Mouse (Mus musculus): ENCODE measurements around the gene Eif2b4. TPM values are rescaled to one million over a fixed set of nuclear protein-coding genes. Genes with fewer than 3 reads are reported as not detected.
"Not testable (repeated sequence)": the region's sequence is repeated elsewhere in the genome, so short reads cannot be mapped to it uniquely, and the experiment has no call there.

The Eif2b4 gene
- polyA plus RNA-seq, 1 experiment from 2014 or later, result 80.3 TPM

DNA sequence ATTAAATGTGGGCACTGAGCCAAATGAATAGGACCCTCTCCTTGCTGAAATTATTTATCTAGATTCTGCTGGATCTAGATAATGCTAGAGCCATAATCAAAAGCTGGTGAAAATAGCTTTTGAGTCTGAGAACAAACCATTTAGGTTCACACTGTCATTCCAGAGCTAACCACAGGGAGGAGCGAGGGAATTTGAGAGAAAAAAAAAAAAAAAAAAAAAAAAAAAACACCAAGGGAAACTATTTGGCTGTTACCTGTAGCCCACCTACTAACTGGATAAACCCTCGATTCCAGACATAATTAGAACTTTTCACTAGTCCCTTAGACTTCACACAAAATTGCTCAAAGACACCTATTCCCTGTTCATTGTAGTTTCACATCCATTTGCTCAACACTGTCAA is 25.8 kb upstream of the Eif2b4 start:
- H3K27me3 ChIP-seq (replicated peaks), result no peaks in the 10 kb centered on the region
- peak overlapping the region; percentile 84 for H3K4me2 ChIP-seq (replicated peaks)
- H3K36me3 ChIP-seq, result no peaks in the 10 kb centered on the region
- peak overlapping the region; percentile 18; the same call in 1 of the 2 replicates for H3K4me3 ChIP-seq
- H3K27ac ChIP-seq, result no peak overlapping the region
- H3K9me3 ChIP-seq, result no peaks in the 10 kb centered on the region
- peaks cover 6% of the 10 kb centered on the region for H3K4me1 ChIP-seq
- 3% methylated on average over 2 of the region's 2 CpGs for WGBS
- no peak overlapping the region for H3K9ac ChIP-seq
- ATAC-seq (ENCODE audit: low FRiP score, low read depth), result no peak

DNA sequence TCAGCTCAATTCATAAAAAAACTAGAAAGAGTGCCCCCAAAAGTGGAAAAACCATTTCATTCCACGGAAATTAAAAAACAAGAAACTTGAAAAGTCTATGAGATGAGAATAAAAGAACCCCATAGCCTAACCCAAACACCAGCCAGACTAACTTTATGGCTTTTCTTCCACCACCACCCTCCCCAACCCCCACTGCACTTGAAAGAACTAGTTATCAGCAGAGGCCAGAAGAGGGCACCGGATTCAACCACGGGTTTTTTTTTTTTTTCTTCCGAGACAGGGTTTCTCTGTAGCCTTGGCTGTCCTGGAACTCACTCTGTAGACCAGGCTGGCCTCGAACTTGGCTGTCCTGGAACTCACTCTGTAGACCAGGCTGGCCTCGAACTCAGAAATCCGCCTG is 25.1 kb upstream of the Eif2b4 start:
- no peak overlapping the region for H3K4me2 ChIP-seq (replicated peaks)

DNA sequence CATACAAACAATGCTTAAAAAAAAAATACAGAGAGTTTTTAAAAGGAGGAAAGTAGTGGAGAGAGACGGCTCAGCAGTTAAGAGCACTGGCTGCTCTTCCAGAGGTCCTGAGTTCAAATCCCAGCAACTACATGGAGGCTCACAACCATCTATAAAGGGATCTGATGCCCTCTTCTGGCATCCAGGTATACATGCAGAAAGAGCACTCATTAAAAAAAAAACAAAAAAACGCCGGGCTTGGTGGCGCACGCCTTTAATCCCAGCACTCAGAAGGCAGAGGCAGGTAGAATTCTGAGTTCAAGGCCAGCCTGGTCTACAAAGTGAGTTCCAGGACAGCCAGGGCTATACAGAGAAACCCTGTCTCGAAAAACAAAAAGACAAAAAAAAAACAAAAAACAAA is 23.3 kb upstream of the Eif2b4 start:
- not testable (repeated sequence) for H3K4me1 ChIP-seq; H3K27me3 ChIP-seq (replicated peaks); ATAC-seq (ENCODE audit: low FRiP score, low read depth); H3K4me2 ChIP-seq (replicated peaks); H3K9me3 ChIP-seq; H3K36me3 ChIP-seq; H3K9ac ChIP-seq; H3K27ac ChIP-seq; H3K4me3 ChIP-seq
- WGBS, result 95% methylated on average over 6 of the region's 6 CpGs

More for the DNA sequence above, 25.1 kb upstream of the Eif2b4 start:
- Histone ChIP-seq H3K36me3 (no peaks in the 10 kb centered on the region), H3K9me3 (no peaks in the 10 kb centered on the region), H3K4me1 (peaks cover 6% of the 10 kb centered on the region), H3K9ac (no peak overlapping the region), H3K27me3 (replicated peaks) (no peaks in the 10 kb centered on the region), H3K27ac (no peak overlapping the region), H3K4me3 (no peak overlapping the region)
- WGBS, result 63% methylated on average over 7 of the region's 7 CpGs
- ATAC-seq (ENCODE audit: low FRiP score, low read depth), result no peak

DNA sequence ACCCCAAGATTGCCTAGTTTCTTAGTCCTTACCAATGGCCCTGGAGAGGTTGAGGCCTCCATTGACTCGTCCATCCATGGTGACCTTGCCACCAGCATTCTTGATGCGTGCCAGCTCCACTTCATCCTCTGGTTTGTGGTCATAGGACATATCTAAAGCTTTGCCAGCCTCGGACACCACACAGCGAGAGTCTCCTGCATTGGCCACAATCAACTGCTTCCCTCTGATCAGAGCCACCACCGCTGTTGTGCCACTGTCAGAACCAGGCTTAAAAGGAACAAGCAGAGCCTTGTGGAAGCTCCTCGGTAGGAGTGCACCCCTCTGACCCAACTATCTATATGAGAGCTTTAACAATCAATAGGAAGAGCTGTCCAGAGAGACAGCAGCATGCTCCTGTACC is 11.2 kb upstream of the Eif2b4 start:
- no peak for ATAC-seq (ENCODE audit: low FRiP score, low read depth)
- no peak overlapping the region for H3K27ac ChIP-seq
- no peaks in the 10 kb centered on the region for H3K27me3 ChIP-seq (replicated peaks)
- H3K4me2 ChIP-seq (replicated peaks), result no peak overlapping the region
- H3K9me3 ChIP-seq, result peaks cover 5% of the 10 kb centered on the region
- peaks cover 68% of the 10 kb centered on the region for H3K36me3 ChIP-seq
- H3K4me3 ChIP-seq, result no peak overlapping the region; the same call in 1 of the 2 replicates
- no peak overlapping the region for H3K9ac ChIP-seq
- 95% methylated on average over 6 of the region's 6 CpGs for WGBS
- H3K4me1 ChIP-seq, result peaks cover 23% of the 10 kb centered on the region

DNA sequence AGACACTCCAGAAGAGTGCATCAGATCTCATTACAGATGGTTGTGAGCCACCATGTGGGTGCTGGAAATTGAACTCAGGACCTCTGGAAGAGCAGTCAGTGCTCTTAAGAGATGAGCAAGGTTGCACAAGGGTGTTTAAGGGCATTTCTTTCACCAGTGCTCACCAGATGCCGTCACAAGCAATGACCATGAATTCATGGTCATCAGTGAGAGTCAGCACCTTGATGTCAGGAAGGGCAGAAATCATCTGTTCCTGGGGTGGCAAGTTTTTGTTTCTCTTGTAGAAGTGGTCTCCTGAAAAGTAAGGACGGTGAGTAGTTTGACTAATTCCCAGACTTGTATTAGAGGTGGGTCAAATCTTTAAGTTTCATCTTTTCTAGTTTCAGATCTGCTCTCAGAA is 10.6 kb upstream of the Eif2b4 start:
- Histone ChIP-seq H3K4me3 (no peak overlapping the region), H3K4me1 (peaks cover 23% of the 10 kb centered on the region), H3K4me2 (replicated peaks) (no peak overlapping the region), H3K9me3 (peaks cover 5% of the 10 kb centered on the region), H3K27ac (no peak overlapping the region), H3K27me3 (replicated peaks) (no peaks in the 10 kb centered on the region), H3K9ac (no peak overlapping the region), H3K36me3 (peaks cover 74% of the 10 kb centered on the region)
- no peak for ATAC-seq (ENCODE audit: low FRiP score, low read depth)
- WGBS, result 91% methylated on average over 2 of the region's 2 CpGs

DNA sequence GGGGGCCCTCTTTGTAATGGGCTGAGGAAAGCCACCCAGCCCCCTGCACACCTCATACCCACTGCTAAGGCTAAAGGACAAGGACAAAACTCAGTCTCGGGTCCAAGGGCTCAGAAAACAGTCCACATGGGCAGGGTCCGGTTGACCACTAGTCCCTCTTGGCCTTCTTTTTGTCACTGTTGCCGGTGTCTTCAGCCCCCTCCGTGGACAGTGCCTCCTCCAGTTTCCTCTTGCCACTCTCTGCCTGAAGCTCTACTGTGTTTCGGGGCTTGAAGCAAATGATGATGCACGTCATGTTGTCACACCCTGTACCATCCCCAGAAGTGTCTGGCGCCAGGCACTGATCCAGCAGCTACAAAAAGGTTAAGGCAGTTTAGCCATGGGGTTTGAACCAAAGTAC is 9.7 kb upstream of the Eif2b4 start:
- Histone ChIP-seq H3K36me3 (peaks cover 81% of the 10 kb centered on the region), H3K4me1 (peaks cover 23% of the 10 kb centered on the region), H3K9ac (peak overlapping the region; percentile 47), H3K4me2 (replicated peaks) (peak overlapping the region; percentile 87), H3K27ac (peak overlapping the region; percentile 62; the same call in 1 of the 2 replicates), H3K9me3 (peaks cover 5% of the 10 kb centered on the region), H3K4me3 (peak overlapping the region; percentile 43), H3K27me3 (replicated peaks) (no peaks in the 10 kb centered on the region)
- 0 out of 2 replicates have a peak, but pooled peaks have one; percentile 27 for ATAC-seq (ENCODE audit: low FRiP score, low read depth)
- 84% methylated on average over 7 of the region's 7 CpGs for WGBS

DNA sequence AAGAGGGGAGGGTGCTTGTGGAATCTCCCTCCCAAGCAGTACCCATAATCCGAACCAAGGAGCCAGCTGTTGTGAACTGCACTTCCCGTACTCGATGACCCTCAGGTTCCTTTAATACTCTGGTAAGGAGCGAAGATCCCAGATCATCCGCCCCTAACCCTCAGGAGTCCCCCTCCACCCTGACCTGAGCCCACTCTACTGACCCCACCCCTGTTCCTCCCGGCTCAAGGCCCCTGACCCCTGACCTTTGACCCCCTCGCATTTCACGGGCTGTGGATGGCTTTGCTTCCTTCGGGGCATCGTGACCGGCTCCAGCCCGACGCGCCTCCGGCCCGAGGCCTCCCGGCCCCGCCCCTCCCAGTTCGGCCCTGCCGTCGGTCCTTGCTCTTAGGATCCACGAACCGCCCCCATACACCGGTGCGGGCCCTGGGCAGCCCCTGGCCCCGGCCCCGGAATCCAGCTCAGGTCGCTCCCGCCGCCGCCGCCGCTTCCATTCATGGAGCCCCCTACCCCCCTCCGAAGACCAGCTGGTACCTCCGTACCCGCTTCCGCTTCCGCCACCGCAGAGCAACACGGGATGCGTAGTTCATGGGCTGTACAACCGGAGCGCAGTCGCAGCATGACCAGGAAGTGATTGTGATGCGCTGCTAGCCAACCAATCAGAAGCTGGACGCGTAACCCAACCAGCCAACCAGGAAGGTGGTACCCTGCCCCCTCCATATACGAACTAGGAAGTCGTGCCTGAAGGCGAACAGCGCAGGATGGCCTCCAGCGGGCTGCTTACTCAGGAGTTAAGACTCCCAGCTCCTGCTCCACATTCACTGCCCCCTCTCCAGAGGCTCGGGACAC is 8.7 kb upstream of the Eif2b4 start, which contains the start of gene Zfp513:
TSS of gene Zfp513 (minus strand) at position 562 of the 849 bp plus-strand sequence.
- Histone ChIP-seq H3K4me2 (replicated peaks) (peak within 1 kb of the TSS; percentile 87), H3K36me3 (peaks cover 81% of the 10 kb centered on the region), H3K27ac (peak within 1 kb of the TSS; percentile 72), H3K27me3 (replicated peaks) (no peaks in the 10 kb centered on the region), H3K4me3 (peak within 1 kb of the TSS; percentile 88), H3K4me1 (peaks cover 23% of the 10 kb centered on the region), H3K9me3 (peaks cover 5% of the 10 kb centered on the region), H3K9ac (peak within 1 kb of the TSS; percentile 88)
- under 1% methylated on average over 53 of the region's 53 CpGs for WGBS
- peak; percentile 96 for ATAC-seq (ENCODE audit: low FRiP score, low read depth)

DNA sequence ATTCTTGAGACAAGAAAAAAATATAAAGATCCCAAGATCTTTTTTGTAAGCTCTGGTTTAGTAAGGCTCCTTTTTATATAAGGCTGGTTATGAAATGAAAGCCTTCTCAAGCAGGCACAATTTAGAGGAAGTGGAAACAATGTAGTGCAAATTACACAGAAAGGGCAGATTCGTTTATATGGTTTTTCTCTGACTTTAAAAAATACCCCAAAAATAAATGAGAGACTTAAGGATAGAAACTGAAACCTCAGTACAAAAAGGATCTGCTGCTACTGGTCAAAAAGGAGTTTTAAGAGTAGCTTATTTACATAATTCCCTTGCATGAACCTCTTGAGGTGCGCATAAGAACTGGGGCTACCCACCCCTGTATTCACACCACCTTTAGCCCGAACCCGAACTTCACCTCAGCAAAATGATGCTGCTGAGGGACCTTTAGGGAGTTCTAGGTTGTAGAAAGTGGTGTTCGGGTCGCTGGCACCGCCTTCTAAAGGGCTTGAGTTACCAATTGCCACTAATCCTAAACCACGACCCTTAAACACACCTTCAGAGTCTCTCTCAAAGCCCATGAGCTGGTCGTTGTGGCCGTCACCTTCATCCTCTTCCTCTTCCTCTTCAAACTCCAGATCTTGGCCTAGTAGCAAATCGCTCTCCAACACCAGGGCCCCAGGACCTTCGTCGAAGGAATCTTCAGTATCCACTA is 8.0 kb upstream of the Eif2b4 start:
- Histone ChIP-seq H3K4me1 (peaks cover 23% of the 10 kb centered on the region), H3K27me3 (replicated peaks) (no peaks in the 10 kb centered on the region), H3K4me3 (peak overlapping the region; percentile 88), H3K9ac (peak overlapping the region; percentile 88), H3K9me3 (peaks cover 5% of the 10 kb centered on the region), H3K36me3 (peaks cover 83% of the 10 kb centered on the region), H3K27ac (peak overlapping the region; percentile 72; the same call in 1 of the 2 replicates), H3K4me2 (replicated peaks) (peak overlapping the region; percentile 87)
- WGBS, result 21% methylated on average over 13 of the region's 13 CpGs
- ATAC-seq (ENCODE audit: low FRiP score, low read depth), result no peak

DNA sequence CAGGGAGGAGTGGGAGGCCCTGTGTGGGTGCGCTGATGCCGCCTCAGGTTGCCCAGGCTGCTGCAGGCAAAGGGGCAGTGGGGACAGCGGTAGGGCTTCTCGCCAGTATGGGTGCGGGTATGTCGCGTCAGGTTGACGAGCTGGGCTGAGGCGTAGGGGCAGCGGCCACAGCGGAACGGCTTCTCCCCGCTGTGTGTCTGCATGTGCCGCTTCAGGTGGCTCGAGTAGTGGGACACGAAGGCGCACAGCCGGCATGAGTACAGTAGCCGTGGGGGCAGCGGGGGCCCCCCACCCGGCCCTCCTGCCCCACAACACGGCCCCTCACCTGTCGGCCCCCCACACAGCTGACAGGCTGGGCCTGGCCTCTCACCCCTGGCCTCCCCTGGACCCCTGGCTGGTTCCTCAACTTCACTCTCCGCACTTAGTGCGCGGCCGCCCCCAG is 7.1 kb upstream of the Eif2b4 start:
- H3K9ac ChIP-seq, result peak overlapping the region; percentile 17; the same call in 1 of the 2 replicates
- no peak for ATAC-seq (ENCODE audit: low FRiP score, low read depth)
- H3K4me3 ChIP-seq, result 0 out of 2 replicates have a peak overlapping the region, but pooled peaks have one; percentile 0
- peaks cover 84% of the 10 kb centered on the region for H3K36me3 ChIP-seq
- peak overlapping the region; percentile 87 for H3K4me2 ChIP-seq (replicated peaks)
- H3K4me1 ChIP-seq, result peaks cover 23% of the 10 kb centered on the region
- H3K27me3 ChIP-seq (replicated peaks), result no peaks in the 10 kb centered on the region
- no peak overlapping the region for H3K27ac ChIP-seq
- peaks cover 5% of the 10 kb centered on the region for H3K9me3 ChIP-seq
- 90% methylated on average over 27 of the region's 27 CpGs for WGBS

DNA sequence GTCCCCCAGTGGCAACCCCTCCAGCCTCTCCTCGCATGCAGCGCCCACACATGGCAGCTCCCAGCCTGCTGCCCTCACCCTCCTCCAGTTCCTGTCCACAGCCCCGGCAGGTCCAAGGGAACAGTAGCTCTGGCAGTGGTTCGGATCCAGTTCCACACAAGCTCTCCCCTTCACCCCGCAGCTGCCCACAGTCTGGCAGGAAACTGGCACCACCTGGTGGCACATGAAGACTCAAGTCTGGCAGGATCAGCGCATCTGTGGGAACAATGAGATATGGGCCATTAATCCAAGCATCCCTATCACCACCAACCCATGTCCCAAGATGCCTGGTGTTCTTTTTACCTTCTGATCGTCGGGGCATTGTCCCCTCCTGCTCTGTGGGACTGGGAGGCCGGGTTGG is 6.7 kb upstream of the Eif2b4 start:
- 87% methylated on average over 9 of the region's 9 CpGs for WGBS
- Histone ChIP-seq H3K4me2 (replicated peaks) (peak overlapping the region; percentile 87; the same call in 1 of the 2 replicates), H3K27ac (no peak overlapping the region), H3K36me3 (peaks cover 84% of the 10 kb centered on the region), H3K9me3 (peaks cover 5% of the 10 kb centered on the region), H3K9ac (peak overlapping the region; percentile 17; the same call in 1 of the 2 replicates), H3K4me3 (0 out of 2 replicates have a peak overlapping the region, but pooled peaks have one; percentile 0), H3K4me1 (peaks cover 23% of the 10 kb centered on the region), H3K27me3 (replicated peaks) (no peaks in the 10 kb centered on the region)
- no peak for ATAC-seq (ENCODE audit: low FRiP score, low read depth)

DNA sequence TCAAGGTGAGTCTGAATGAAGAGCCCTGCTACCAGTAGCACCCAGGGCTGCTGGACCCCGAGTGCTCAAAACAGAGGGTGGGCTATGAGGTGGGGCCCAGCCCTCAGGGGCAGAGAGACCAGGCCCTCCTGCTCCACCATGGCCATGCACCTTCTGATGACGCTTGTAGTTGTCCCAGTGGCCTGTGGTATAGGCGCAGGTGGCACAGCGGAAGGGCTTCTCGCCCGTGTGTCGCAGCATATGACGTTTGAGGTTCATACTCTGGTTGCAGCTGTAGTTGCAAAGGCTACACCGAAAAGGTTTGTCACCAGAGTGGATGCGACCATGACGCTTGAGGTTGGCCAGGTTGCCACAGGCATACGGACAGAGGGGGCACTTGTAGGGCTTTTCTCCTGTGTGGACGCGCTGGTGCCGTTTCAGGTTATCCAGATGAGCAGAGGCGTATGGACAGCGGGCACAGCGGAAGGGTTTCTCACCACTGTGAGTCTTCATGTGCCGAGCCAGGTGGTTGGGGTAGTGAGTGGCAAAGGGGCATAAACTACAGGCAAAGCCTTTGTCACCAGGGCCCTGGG is 6.2 kb upstream of the Eif2b4 start:
- H3K4me3 ChIP-seq, result no peak overlapping the region
- H3K9me3 ChIP-seq, result peaks cover 5% of the 10 kb centered on the region
- H3K9ac ChIP-seq, result no peak overlapping the region
- H3K4me1 ChIP-seq, result peaks cover 25% of the 10 kb centered on the region
- WGBS, result 93% methylated on average over 19 of the region's 19 CpGs
- no peaks in the 10 kb centered on the region for H3K27me3 ChIP-seq (replicated peaks)
- H3K27ac ChIP-seq, result no peak overlapping the region
- no peak overlapping the region for H3K4me2 ChIP-seq (replicated peaks)
- peaks cover 84% of the 10 kb centered on the region for H3K36me3 ChIP-seq
- no peak for ATAC-seq (ENCODE audit: low FRiP score, low read depth)

Measured in neural tube, embryonic 12.5 days (tissue).